Comparison of ENCODE assay signal across 20 mouse cellular contexts in genomic region chr12:110419879-110420278, GRCm38 (mm10). TPM values are rescaled to one million over a fixed set of nuclear protein-coding genes. Genes with fewer than 3 reads are reported as not detected.
DNase-seq lines count a peak whose midpoint lies in the region; ATAC-seq and TF ChIP-seq lines count a peak whose summit lies in the region.
"Had no signal": no experiment of that assay in that cellular context is flagged by ENCODE, and none has a peak within 500 bp of the region (broad histone marks: within the 10 kb centered on the region; RNA-seq: fewer than 3 reads in every experiment).

No protein-coding gene starts in this region.

- peak; percentile 40 for DNase-seq in liver
- DNase-seq in liver, postnatal 0 days: no peak
- no peak for DNase-seq in cerebellum, adult 9-10 months
- no peak for DNase-seq in thymus, postnatal 36 days
- DNase-seq in forebrain, embryonic 11.5 days (ENCODE audit: low spot score): no peak
- no peak for DNase-seq in frontal cortex, postnatal 14 days (ENCODE audit: low spot score in 2 of 2)
- DNase-seq: adrenal gland, postnatal 36 days; cerebellum, postnatal 36 days; kidney, postnatal 14 days; lung, adult 18-20 months; lung, postnatal 36 days; midbrain, embryonic 14.5 days; right cerebral cortex, postnatal 14 days had no signal

- no peak overlapping the region for H3K4me3 ChIP-seq in liver, postnatal 0 days (ENCODE audit: low read depth, low read length)
- H3K4me3 ChIP-seq in intestine, embryonic 15.5 days (replicated peaks): no peak overlapping the region
- no peak overlapping the region for H3K4me3 ChIP-seq in forebrain, embryonic 11.5 days (ENCODE audit: low read depth, low read length)
- H3K4me3 ChIP-seq: embryonic facial prominence, embryonic 12.5 days; heart, embryonic 15.5 days; hindbrain, embryonic 10.5 days had no signal

- ATAC-seq in liver, postnatal 0 days: no peak
- 0 out of 2 replicates have a peak, but pooled peaks have one; percentile 22 for ATAC-seq in intestine, embryonic 15.5 days
- peak; percentile 31; the same call in 1 of the 2 replicates for ATAC-seq in megakaryocyte, adult 5-6 weeks (ENCODE audit: poor library complexity, severe bottlenecking)
- no peak for ATAC-seq in forebrain, embryonic 11.5 days (replicated peaks; ENCODE audit: low FRiP score)
- ATAC-seq: activated CD4-positive, CD25-positive, alpha-beta regulatory T cell, adult 4 months; inflammation-experienced regulatory T-cells, adult 6 months had no signal

- no peaks in the 10 kb centered on the region for H3K4me1 ChIP-seq in liver, postnatal 0 days (ENCODE audit: insufficient read depth)
- H3K4me1 ChIP-seq in intestine, embryonic 15.5 days (replicated peaks): 0 out of 2 replicates have a peak, but pooled peaks cover 5% of the 10 kb centered on the region
- H3K4me1 ChIP-seq in forebrain, embryonic 11.5 days (replicated peaks; ENCODE audit: control insufficient read depth, insufficient read depth, low read length): no peaks in the 10 kb centered on the region
- H3K4me1 ChIP-seq: embryonic facial prominence, embryonic 12.5 days had no signal

- H3K27ac ChIP-seq in liver, postnatal 0 days (ENCODE audit: low read depth): no peak overlapping the region
- H3K27ac ChIP-seq in intestine, embryonic 15.5 days: no peak overlapping the region
- no peak overlapping the region for H3K27ac ChIP-seq in forebrain, embryonic 11.5 days (ENCODE audit: low read depth, low read length)
- H3K27ac ChIP-seq: embryonic facial prominence, embryonic 12.5 days; heart, embryonic 15.5 days; hindbrain, embryonic 10.5 days had no signal

- WGBS in liver, postnatal 0 days (ENCODE audit: insufficient replicate concordance): 50% methylated on average over 2 of the region's 2 CpGs
- 39% methylated on average over 2 of the region's 2 CpGs for WGBS in intestine, embryonic 15.5 days
- WGBS in forebrain, embryonic 11.5 days: 68% methylated on average over 2 of the region's 2 CpGs

- no peak for TF ChIP-seq CTCF in liver, postnatal 0 days (IDR thresholded peaks at IDR 0.05; ENCODE audit: low read depth)

- no peak for TF ChIP-seq EP300 in liver, postnatal 0 days (IDR thresholded peaks at IDR 0.05; ENCODE audit: low read depth)

- H3K9me3 ChIP-seq in liver, postnatal 0 days (ENCODE audit: low read length): no peaks in the 10 kb centered on the region
- H3K9me3 ChIP-seq in intestine, embryonic 15.5 days: no peaks in the 10 kb centered on the region
- H3K9me3 ChIP-seq in forebrain, embryonic 11.5 days (ENCODE audit: control insufficient read depth, low read length): no peaks in the 10 kb centered on the region
- H3K9me3 ChIP-seq: embryonic facial prominence, embryonic 12.5 days; heart, embryonic 15.5 days; hindbrain, embryonic 10.5 days had no signal

- no peaks in the 10 kb centered on the region for H3K36me3 ChIP-seq in liver, postnatal 0 days (replicated peaks; ENCODE audit: insufficient read depth, low read length)
- H3K36me3 ChIP-seq in intestine, embryonic 15.5 days: no peaks in the 10 kb centered on the region
- no peaks in the 10 kb centered on the region for H3K36me3 ChIP-seq in forebrain, embryonic 11.5 days (ENCODE audit: control insufficient read depth, insufficient read depth, low read length)
- H3K36me3 ChIP-seq: embryonic facial prominence, embryonic 12.5 days; heart, embryonic 15.5 days; hindbrain, embryonic 10.5 days had no signal

- no peak overlapping the region for H3K9ac ChIP-seq in liver, postnatal 0 days (replicated peaks)
- H3K9ac ChIP-seq in intestine, embryonic 15.5 days: no peak overlapping the region
- no peak overlapping the region for H3K9ac ChIP-seq in forebrain, embryonic 11.5 days (ENCODE audit: low read length)
- H3K9ac ChIP-seq: embryonic facial prominence, embryonic 12.5 days; heart, embryonic 15.5 days had no signal

- H3K27me3 ChIP-seq in liver, postnatal 0 days (ENCODE audit: insufficient read depth, low read length): no peaks in the 10 kb centered on the region
- H3K27me3 ChIP-seq in intestine, embryonic 15.5 days (replicated peaks): no peaks in the 10 kb centered on the region
- no peaks in the 10 kb centered on the region for H3K27me3 ChIP-seq in forebrain, embryonic 11.5 days (ENCODE audit: control insufficient read depth, insufficient read depth, low read length)
- H3K27me3 ChIP-seq: heart, embryonic 15.5 days had no signal

- H3K4me2 ChIP-seq in liver, postnatal 0 days (ENCODE audit: low read depth, low read length): no peak overlapping the region
- H3K4me2 ChIP-seq in intestine, embryonic 15.5 days (replicated peaks): no peak overlapping the region
- H3K4me2 ChIP-seq in forebrain, embryonic 11.5 days (ENCODE audit: low read depth, low read length, severe bottlenecking): no peak overlapping the region
- H3K4me2 ChIP-seq: embryonic facial prominence, embryonic 12.5 days; heart, embryonic 15.5 days had no signal

RNA-seq across cellular contexts. Expression of gene Ppp2r5c, which starts 27.0 kb away (rescaled TPM):
- polyA plus RNA-seq in liver, postnatal 0 days (2015; fragmentation: Nextera tagmentation; extraction: Ambion mirVana): 53.3 and 55.5 TPM in 2 replicates
- polyA plus RNA-seq in intestine, embryonic 15.5 days (2015; fragmentation: Nextera tagmentation; extraction: Ambion mirVana): 140 and 162 TPM in 2 replicates
- total RNA-seq in megakaryocyte, adult 5-6 weeks (2015): 164 and 178 TPM in 2 replicates
- total RNA-seq in megakaryocyte, adult 5-6 weeks (2017): 293 and 306 TPM in 2 replicates
- 163 TPM in 2 replicates for polyA plus RNA-seq in forebrain, embryonic 11.5 days (2014; fragmentation: Nextera tagmentation; extraction: Ambion mirVana)

Comparison
In these comparisons a context has a peak if more than half of its experiments do, and no peak if none do; other contexts are left out.
1. ATAC-seq: peak in intestine, embryonic 15.5 days (single experiment) and megakaryocyte, adult 5-6 weeks (single experiment); none in liver, postnatal 0 days (single experiment) and forebrain, embryonic 11.5 days (single experiment).